Mouse (Mus musculus) testis, adult 2 months (tissue): ENCODE measurements around the gene Tceanc2.

Source experiments
- CTCF ChIP-seq: fragments of 200-500 bp; IDR thresholded peaks from 2 replicates; pipeline ENCODE4 v1.5.1; 2012; ENCODE audit warnings: low read depth, mild to moderate bottlenecking, inconsistent platforms, low read length, moderate library complexity; ENCODE audit not compliant: control insufficient read depth, insufficient read depth, insufficient replicate concordance
- POLR2A ChIP-seq: fragments of 200-500 bp; IDR thresholded peaks from 2 replicates; pipeline ENCODE4 v1.6.1; 2012; ENCODE audit warnings: low read depth, mild to moderate bottlenecking, inconsistent platforms, low read length, moderate library complexity; ENCODE audit not compliant: control insufficient read depth

GRCm38 (mm10) chr4:107127901-107128669 lies 50.8 kb downstream of the Tceanc2 start:
- no peak for TF ChIP-seq POLR2A
- TF ChIP-seq CTCF: no peak
